Mouse (Mus musculus) intestine, embryonic 15.5 days (tissue): ENCODE results near the gene Hoxc6. TPM values are rescaled to one million over a fixed set of nuclear protein-coding genes. Genes with fewer than 3 reads are reported as not detected.

Source experiments
- ATAC-seq: fragments of 200-750 bp; cut with Nextera tagmentation; 2 replicates; pipeline ENCODE4 v1.8.0; 2017; ENCODE audit warnings: moderate TSS enrichment, moderate library complexity
- H3K27ac ChIP-seq: fragments of 300-500 bp; sonication (generic); 2 replicates; pipeline ENCODE4 v1.5.1; 2015; ENCODE audit warnings: mild to moderate bottlenecking, inconsistent platforms
- H3K27me3 ChIP-seq: fragments of 300-500 bp; sonication (generic); replicated peaks from 2 replicates; pipeline ENCODE4 v1.6.1; 2015; ENCODE audit warnings: inconsistent platforms
- H3K36me3 ChIP-seq: fragments of 300-500 bp; sonication (generic); 2 replicates; pipeline ENCODE4 v1.6.1; 2015; ENCODE audit warnings: inconsistent platforms
- H3K4me1 ChIP-seq: fragments of 300-500 bp; sonication (generic); replicated peaks from 2 replicates; pipeline ENCODE4 v1.6.1; 2015; ENCODE audit warnings: inconsistent platforms
- H3K4me2 ChIP-seq: fragments of 300-500 bp; sonication (generic); replicated peaks from 2 replicates; pipeline ENCODE4 v1.6.1; 2015; ENCODE audit warnings: mild to moderate bottlenecking, inconsistent platforms
- H3K4me3 ChIP-seq: fragments of 300-500 bp; sonication (generic); replicated peaks from 2 replicates; pipeline ENCODE4 v1.5.1; 2015; ENCODE audit warnings: inconsistent platforms
- H3K9ac ChIP-seq: fragments of 300-500 bp; sonication (generic); 2 replicates; pipeline ENCODE4 v1.6.1; 2015; ENCODE audit warnings: inconsistent platforms
- H3K9me3 ChIP-seq: fragments of 300-500 bp; sonication (generic); 2 replicates; pipeline ENCODE4 v1.6.1; 2016; ENCODE audit warnings: inconsistent platforms
- WGBS: fragments of 180-500 bp; shearing (Covaris S2); methylation state at CpG from one replicate; pipeline ENCODE4 v1.1.7; 2015; 5-methylcytosine and 5-hydroxymethylcytosine counted together
- polyA plus RNA-seq: library from polyadenylated mRNA; unstranded; fragments of >200 nt; fragmentation: Nextera tagmentation; extraction: Ambion mirVana; gene quantifications from 2 replicates; pipeline ENCODE4 v1.2.1, GENCODE M21; 2015

Gene Hoxc6
- polyA plus RNA-seq, 1 experiment from 2014 or later: 6.1 TPM

GRCm38 (mm10) chr15:102983716-102984115 lies 14.3 kb upstream of the Hoxc6 start:
- no peak for ATAC-seq
- no peak overlapping the region for H3K9ac ChIP-seq
- no peak overlapping the region for H3K4me3 ChIP-seq
- H3K36me3 ChIP-seq: no peaks in the 10 kb centered on the region
- no peaks in the 10 kb centered on the region for H3K9me3 ChIP-seq
- peaks cover 88% of the 10 kb centered on the region for H3K27me3 ChIP-seq
- H3K27ac ChIP-seq: no peak overlapping the region
- H3K4me2 ChIP-seq: no peak overlapping the region
- WGBS: 13% methylated on average over 12 of the region's 12 CpGs
- H3K4me1 ChIP-seq: peaks cover 7% of the 10 kb centered on the region

- H3K4me2 ChIP-seq: no peak overlapping the region
- H3K9me3 ChIP-seq: no peaks in the 10 kb centered on the region
- no peak for ATAC-seq
- no peak overlapping the region for H3K4me3 ChIP-seq
- no peak overlapping the region for H3K27ac ChIP-seq
- 13% methylated on average over 10 of the region's 10 CpGs for WGBS
- peaks cover 7% of the 10 kb centered on the region for H3K4me1 ChIP-seq
- H3K27me3 ChIP-seq: peaks cover 89% of the 10 kb centered on the region
- no peaks in the 10 kb centered on the region for H3K36me3 ChIP-seq
- no peak overlapping the region for H3K9ac ChIP-seq
Measured at GRCm38 (mm10) chr15:102984521-102984920, 13.5 kb upstream of the Hoxc6 start.

DNA sequence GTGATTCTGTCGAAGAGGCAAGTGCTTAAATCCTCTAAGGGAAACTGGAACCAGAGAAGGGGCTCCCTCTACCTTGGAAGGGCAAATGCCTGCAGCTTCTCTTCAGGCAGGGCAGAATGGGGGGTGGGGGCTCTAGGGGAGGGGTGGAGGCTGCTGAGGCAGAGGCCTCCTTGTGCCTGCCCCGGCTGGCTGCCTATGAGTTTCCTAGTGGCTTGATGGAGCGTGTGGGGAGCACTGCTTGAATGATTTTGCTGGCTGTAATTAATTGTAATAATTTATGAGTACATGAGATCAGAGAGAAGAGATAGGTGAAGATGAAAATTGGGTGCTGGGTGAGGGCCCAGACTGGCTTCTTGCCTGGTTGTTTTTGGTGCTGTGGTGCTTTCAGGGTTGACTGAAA lies 13.1 kb upstream of the Hoxc6 start:
- H3K4me1 ChIP-seq: peaks cover 7% of the 10 kb centered on the region
- no peak overlapping the region for H3K27ac ChIP-seq
- no peak overlapping the region for H3K4me3 ChIP-seq
- H3K9me3 ChIP-seq: no peaks in the 10 kb centered on the region
- H3K4me2 ChIP-seq: no peak overlapping the region
- H3K9ac ChIP-seq: no peak overlapping the region
- ATAC-seq: no peak
- WGBS: 20% methylated on average over 3 of the region's 3 CpGs
- no peaks in the 10 kb centered on the region for H3K36me3 ChIP-seq
- H3K27me3 ChIP-seq: peaks cover 89% of the 10 kb centered on the region

GRCm38 (mm10) chr15:102987124-102987833 lies 10.8 kb upstream of the Hoxc6 start:
- WGBS: 9% methylated on average over 21 of the region's 21 CpGs
- Histone ChIP-seq H3K9ac (no peak overlapping the region), H3K4me2 (no peak overlapping the region)

GRCm38 (mm10) chr15:102988078-102988477 lies 10.0 kb upstream of the Hoxc6 start:
- 50% methylated on average over 5 of the region's 5 CpGs for WGBS
- no peak overlapping the region for H3K27ac ChIP-seq

More at GRCm38 (mm10) chr15:102987124-102987833, 10.8 kb upstream of the Hoxc6 start:
- Histone ChIP-seq H3K4me1 (no peaks in the 10 kb centered on the region; the same call in 1 of the 2 replicates), H3K36me3 (no peaks in the 10 kb centered on the region), H3K9me3 (no peaks in the 10 kb centered on the region), H3K4me3 (no peak overlapping the region), H3K27ac (no peak overlapping the region), H3K27me3 (peaks cover 90% of the 10 kb centered on the region)
- peak; percentile 57; the same call in 1 of the 2 replicates for ATAC-seq

GRCm38 (mm10) chr15:102990461-102991397 lies 7.3 kb upstream of the Hoxc6 start, which contains the start of gene Hoxc8:
TSS of gene Hoxc8 (plus strand) at chr15:102990607.
- peaks cover 87% of the 10 kb centered on the region for H3K27me3 ChIP-seq
- H3K27ac ChIP-seq: peak within 1 kb of the TSS; percentile 56; the same call in 1 of the 2 replicates
- 2% methylated on average over 69 of the region's 69 CpGs for WGBS
- peak within 1 kb of the TSS; percentile 58 for H3K4me2 ChIP-seq
- peak; percentile 46; the same call in 1 of the 2 replicates for ATAC-seq
- H3K36me3 ChIP-seq: no peaks in the 10 kb centered on the region
- H3K9ac ChIP-seq: peak within 1 kb of the TSS; percentile 44
- H3K4me3 ChIP-seq: peak within 1 kb of the TSS; percentile 34
- no peaks in the 10 kb centered on the region for H3K4me1 ChIP-seq
- no peaks in the 10 kb centered on the region for H3K9me3 ChIP-seq

More at GRCm38 (mm10) chr15:102988078-102988477, 10.0 kb upstream of the Hoxc6 start:
- Histone ChIP-seq H3K4me2 (no peak overlapping the region), H3K4me3 (no peak overlapping the region), H3K36me3 (no peaks in the 10 kb centered on the region), H3K9me3 (no peaks in the 10 kb centered on the region), H3K4me1 (no peaks in the 10 kb centered on the region), H3K27me3 (peaks cover 92% of the 10 kb centered on the region), H3K9ac (no peak overlapping the region)
- ATAC-seq: no peak

DNA sequence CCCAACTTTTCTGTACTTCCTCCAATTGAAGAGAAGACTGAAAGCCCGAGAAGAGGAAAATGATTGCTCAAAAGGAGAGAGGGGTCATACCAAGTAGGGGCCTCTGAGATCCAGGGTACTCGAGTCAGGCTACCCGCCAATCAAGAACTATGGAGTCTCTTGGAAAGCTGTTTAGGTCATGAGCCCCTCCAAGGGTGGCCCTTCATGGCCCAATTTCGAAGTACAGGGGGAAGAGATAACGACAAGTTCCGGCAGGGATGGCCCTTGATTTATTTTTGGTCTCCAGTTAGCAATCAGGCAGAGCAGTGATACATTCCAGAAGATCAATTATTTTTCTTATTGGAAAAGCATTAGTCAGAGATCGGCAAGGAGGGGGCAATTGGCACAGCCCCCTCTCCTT lies 6.3 kb upstream of the Hoxc6 start:
- WGBS: 14% methylated on average over 7 of the region's 7 CpGs
- Histone ChIP-seq H3K4me2 (peak overlapping the region; percentile 58), H3K36me3 (no peaks in the 10 kb centered on the region), H3K9me3 (no peaks in the 10 kb centered on the region), H3K4me3 (peak overlapping the region; percentile 34), H3K4me1 (no peaks in the 10 kb centered on the region), H3K9ac (0 out of 2 replicates have a peak overlapping the region, but pooled peaks have one; percentile 44), H3K27ac (no peak overlapping the region), H3K27me3 (peaks cover 84% of the 10 kb centered on the region)
- ATAC-seq: no peak

DNA sequence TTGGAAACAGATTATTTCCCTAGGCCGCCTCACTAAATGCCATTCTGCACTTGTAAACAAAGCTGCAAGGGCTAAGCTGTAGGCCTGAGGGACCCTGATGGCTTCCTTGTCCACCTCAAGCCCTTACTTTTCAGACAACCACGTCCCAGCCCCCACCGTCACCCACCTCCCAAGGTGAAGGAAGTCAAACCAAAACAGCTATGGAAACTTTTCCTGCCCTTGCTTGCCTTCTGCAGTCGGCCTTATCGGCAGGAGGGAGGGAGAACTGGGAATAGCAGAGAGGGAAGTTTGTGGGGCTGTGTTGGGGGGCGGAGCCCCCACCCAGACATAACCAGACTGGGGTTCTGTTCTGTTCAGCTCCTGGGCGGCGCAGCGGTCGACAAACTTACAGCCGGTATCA lies 5.9 kb upstream of the Hoxc6 start:
- Histone ChIP-seq H3K4me3 (peak overlapping the region; percentile 34), H3K9me3 (no peaks in the 10 kb centered on the region), H3K36me3 (no peaks in the 10 kb centered on the region), H3K27me3 (peaks cover 82% of the 10 kb centered on the region), H3K27ac (no peak overlapping the region), H3K4me2 (peak overlapping the region; percentile 58), H3K4me1 (no peaks in the 10 kb centered on the region), H3K9ac (0 out of 2 replicates have a peak overlapping the region, but pooled peaks have one; percentile 44)
- no peak for ATAC-seq
- WGBS: 10% methylated on average over 11 of the region's 11 CpGs

DNA sequence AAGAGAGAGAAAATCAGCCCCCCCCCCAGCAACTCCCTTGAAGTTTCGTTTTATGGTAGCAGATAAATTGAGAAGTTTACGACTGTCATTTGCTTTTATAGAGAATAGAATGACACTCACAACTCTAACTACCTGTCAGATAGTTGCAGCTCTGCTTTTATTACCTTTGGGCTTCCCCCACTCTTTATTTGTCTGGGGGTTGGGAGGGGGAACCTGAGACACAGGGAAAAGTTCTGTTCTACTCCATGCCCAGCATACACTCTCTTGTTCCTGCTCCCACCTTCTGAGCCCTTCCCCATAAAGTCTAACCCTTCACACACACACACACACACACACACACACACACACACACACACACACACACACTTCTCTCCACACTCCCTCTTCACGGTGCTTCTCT lies 5.2 kb upstream of the Hoxc6 start:
- H3K9me3 ChIP-seq: no peaks in the 10 kb centered on the region
- no peak overlapping the region for H3K27ac ChIP-seq
- H3K36me3 ChIP-seq: no peaks in the 10 kb centered on the region
- H3K4me2 ChIP-seq: peak overlapping the region; percentile 58
- H3K27me3 ChIP-seq: peaks cover 83% of the 10 kb centered on the region
- no peak for ATAC-seq
- H3K4me1 ChIP-seq: peaks cover 2% of the 10 kb centered on the region; the same call in 1 of the 2 replicates
- H3K4me3 ChIP-seq: no peak overlapping the region
- 8% methylated on average over 3 of the region's 3 CpGs for WGBS
- no peak overlapping the region for H3K9ac ChIP-seq

DNA sequence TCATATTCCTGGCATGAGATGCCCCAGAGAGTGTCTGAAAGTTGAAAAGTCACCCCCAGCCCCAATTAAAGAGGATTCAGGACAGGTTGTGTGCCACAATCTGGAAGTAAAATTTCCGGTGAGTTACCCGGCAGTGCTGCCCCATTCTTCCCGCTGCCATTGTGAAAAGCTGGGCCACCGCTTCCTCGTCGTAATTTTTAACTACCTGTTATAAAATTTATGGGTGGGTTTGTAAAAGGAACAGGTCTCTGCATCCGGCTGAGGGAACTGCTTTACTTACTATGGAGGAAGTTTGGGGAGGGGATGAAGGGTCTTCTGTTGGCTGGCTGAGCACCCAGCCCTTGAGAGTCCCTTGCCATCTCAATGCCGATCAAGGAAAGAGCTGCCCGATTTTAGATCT lies 1.5 kb upstream of the Hoxc6 start:
- WGBS: 10% methylated on average over 9 of the region's 9 CpGs
- H3K4me2 ChIP-seq: peak overlapping the region; percentile 6; the same call in 1 of the 2 replicates
- H3K9ac ChIP-seq: peak overlapping the region; percentile 1; the same call in 1 of the 2 replicates
- peaks cover 19% of the 10 kb centered on the region; the same call in 1 of the 2 replicates for H3K4me1 ChIP-seq
- no peak overlapping the region for H3K4me3 ChIP-seq
- no peak overlapping the region for H3K27ac ChIP-seq
- H3K36me3 ChIP-seq: no peaks in the 10 kb centered on the region
- H3K27me3 ChIP-seq: peaks cover 84% of the 10 kb centered on the region
- no peak for ATAC-seq
- H3K9me3 ChIP-seq: no peaks in the 10 kb centered on the region

- H3K36me3 ChIP-seq: no peaks in the 10 kb centered on the region
- peaks cover 84% of the 10 kb centered on the region for H3K27me3 ChIP-seq
- 0 out of 2 replicates have a peak overlapping the region, but pooled peaks have one; percentile 44 for H3K4me3 ChIP-seq
- H3K27ac ChIP-seq: peak overlapping the region; percentile 61
- peaks cover 23% of the 10 kb centered on the region; the same call in 1 of the 2 replicates for H3K4me1 ChIP-seq
- H3K4me2 ChIP-seq: peak overlapping the region; percentile 73
- no peak for ATAC-seq
- H3K9ac ChIP-seq: no peak overlapping the region; the same call in 1 of the 2 replicates
- H3K9me3 ChIP-seq: no peaks in the 10 kb centered on the region
- 9% methylated on average over 3 of the region's 3 CpGs for WGBS
Measured at GRCm38 (mm10) chr15:102997431-102997830, 626 bp upstream of the Hoxc6 start.
